Mouse (Mus musculus) mouse embryonic stem cell (cell line): ENCODE data around the gene Mov10.
"Not testable (repeated sequence)": the region's sequence is repeated elsewhere in the genome, so short reads cannot be mapped to it uniquely, and the experiment has no call there.

Source experiments
- in situ Hi-C, 2 experiments: fragments of 300-500 bp; cut with MboI; formaldehyde crosslinking; loops; 1 replicate in 1 of 2; 3 replicates in 1 of 2; pipeline ENCODE4 v1.14.3; 2019 to 2020; ENCODE audit warnings: low sequenced_read_pairs in 2 of 2, low pct_unique_long_range_greater_than_20kb in 1 of 2, mixed read lengths in 1 of 2; ENCODE audit not compliant: unreplicated experiment in 1 of 2

Gene Mov10

GRCm38 (mm10) chr3:104813227-104813626 lies 5.1 kb downstream of the Mov10 start:
- in situ Hi-C loops = not testable (repeated sequence)

DNA sequence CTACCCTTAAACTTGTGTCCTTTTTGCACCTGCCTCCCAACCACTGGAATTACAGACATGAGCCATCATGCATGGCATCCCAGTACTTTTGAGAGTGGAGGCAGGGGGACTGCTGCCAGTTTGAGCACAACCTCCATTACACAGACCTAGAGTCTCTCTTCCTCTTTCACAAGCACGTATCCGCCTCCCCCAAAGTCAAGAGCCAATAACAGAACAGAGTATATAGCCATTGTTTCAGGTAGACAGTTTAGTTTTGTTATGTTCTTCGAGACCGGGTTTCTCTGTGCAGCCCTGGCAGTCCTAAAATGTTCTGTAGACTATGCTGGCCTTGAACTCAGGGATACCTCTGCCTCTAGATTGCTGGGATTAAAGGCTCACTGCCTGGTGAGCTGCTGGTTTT lies 6.1 kb downstream of the Mov10 start:
- in situ Hi-C loops = no loop called here

- in situ Hi-C loops = no loop called here
Observed at GRCm38 (mm10) chr3:104811752-104812151, 6.6 kb downstream of the Mov10 start.

DNA sequence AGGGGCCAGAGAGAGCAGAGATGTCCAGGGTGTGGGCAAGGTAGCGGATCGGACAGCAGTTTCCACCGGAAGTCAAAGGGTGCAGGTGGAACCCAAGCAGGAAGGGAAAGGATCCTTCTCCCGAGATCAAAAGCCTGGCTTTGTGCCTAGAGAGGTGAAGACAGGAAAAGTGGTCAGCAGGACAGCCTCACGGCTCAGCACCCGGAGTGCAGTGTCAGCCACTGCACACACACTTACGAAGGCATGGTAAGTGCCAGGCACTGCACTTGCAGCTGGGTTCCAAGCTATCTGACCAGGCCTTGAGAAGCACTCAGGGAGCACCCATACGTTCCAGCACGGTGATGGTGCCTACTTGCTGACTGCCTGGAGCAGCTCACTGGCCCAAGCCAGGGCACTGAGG lies 12.8 kb downstream of the Mov10 start:
- in situ Hi-C loops = no loop called here

GRCm38 (mm10) chr3:104804312-104804711 lies 14.1 kb downstream of the Mov10 start:
- in situ Hi-C loops = no loop called here

GRCm38 (mm10) chr3:104801481-104801880 lies 16.9 kb downstream of the Mov10 start:
- in situ Hi-C loops = no loop called here

DNA sequence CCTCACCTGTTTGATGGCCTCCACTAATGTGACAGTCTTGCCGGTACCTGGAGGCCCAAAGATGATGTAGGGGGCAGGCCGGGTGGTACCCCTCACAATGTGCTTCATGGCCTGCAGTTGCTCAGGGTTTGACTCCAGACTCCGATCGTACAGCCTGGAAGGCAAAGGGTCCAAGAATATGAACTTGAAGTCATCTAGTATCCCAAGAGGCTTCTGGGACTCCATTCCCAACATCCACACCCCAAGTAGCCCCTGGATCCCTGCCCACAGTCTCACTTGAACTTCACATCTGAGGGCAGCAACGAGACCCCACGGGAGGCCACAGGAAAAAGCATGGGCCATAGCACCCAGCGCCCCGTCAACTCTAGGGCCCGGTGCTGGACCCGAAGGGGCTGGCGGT lies 17.7 kb downstream of the Mov10 start:
- in situ Hi-C loops = no loop called here

- in situ Hi-C loops = loop anchor here in 1 of 2 experiments (25.0 kb wide), 1 partner anchor 166 kb away; the partner anchor contains the start of gene Wnt2b
Observed at GRCm38 (mm10) chr3:104796430-104797082, 21.8 kb downstream of the Mov10 start.

DNA sequence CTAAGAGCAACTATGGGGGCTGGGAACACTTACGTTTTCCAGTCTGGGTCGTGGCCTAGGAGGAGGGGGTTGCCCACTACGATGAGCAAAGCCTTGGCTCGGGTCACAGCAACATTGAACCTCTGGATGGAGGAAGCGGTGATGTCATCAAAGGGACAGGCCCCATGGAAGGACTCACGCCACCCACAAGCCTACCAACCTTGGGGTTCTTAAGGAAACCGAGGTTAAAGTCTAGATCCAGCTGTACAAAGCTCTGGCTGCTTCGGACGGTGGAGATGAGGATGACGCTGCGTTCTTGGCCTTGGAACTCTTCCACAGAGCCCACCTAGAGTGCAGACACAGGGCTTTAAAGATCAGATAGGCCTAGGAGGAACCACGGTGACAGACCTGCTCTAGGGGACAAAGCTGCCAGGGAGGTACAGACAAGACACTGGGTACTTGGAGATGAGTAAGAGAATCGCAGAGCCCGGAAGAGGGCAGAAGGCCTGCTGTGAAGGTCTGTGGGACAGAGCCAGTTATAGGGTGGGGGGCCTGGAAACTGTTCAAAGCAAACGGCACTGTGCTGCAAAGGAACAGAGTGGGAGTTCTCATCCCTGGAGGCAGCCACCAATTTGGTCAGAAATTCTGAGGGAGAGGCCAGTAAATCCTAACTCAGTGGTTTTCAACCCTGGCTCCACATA lies 22.6 kb downstream of the Mov10 start:
- in situ Hi-C loops = loop anchor here in 1 of 2 experiments (25.0 kb wide), 1 partner anchor 166 kb away; the partner anchor contains the start of gene Wnt2b

- in situ Hi-C loops = loop anchor here in 1 of 2 experiments (25.0 kb wide), 1 partner anchor 167 kb away; the partner anchor contains the start of gene Wnt2b
Observed at GRCm38 (mm10) chr3:104794953-104795470, 23.4 kb downstream of the Mov10 start.

DNA sequence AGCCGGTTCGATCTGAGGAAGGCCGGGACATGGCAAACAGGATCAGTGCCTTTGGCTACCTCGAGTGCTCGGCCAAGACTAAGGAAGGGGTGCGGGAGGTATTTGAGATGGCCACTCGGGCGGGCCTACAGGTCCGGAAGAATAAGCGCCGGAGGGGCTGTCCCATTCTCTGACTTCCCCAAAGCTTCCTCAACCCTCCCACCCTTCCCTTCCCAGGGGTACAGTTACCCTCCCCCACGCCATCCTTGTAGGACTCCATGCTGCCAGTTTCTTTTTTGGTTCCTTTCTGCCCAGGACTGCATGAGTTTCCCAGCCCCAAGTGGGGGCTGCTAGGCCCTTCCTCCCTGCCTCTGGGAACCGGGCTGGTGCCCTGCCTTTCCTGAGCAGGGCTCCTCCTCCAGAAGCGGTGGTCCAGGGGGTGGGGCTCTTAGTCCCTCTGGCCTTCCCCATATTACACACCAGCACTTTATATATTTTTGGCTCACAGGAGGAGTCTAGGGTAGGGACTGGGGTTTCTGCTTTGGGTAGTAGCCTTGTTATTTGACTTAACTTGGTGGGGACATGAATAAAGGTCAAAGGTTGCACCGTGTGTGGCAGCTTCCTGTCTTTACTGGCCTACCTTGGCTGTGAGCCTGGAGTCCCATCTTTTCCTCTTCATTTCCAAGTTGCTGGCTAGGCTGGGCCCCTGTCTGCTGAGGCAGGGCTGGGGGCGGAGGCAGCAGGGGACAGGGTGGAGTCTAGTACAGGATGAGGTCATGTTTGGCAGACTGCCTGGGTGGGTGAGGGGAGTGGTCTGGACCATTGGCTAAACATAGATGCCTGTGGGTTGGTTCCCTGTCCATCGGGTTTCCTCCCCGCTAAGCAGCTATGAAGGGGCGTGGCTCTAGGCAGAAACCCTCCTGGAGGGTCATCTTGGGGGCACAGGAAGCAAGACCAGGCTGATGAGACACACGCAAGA lies 24.2 kb downstream of the Mov10 start:
- in situ Hi-C loops = loop anchor here in 1 of 2 experiments (25.0 kb wide), 1 partner anchor 168 kb away; the partner anchor contains the start of gene Wnt2b

DNA sequence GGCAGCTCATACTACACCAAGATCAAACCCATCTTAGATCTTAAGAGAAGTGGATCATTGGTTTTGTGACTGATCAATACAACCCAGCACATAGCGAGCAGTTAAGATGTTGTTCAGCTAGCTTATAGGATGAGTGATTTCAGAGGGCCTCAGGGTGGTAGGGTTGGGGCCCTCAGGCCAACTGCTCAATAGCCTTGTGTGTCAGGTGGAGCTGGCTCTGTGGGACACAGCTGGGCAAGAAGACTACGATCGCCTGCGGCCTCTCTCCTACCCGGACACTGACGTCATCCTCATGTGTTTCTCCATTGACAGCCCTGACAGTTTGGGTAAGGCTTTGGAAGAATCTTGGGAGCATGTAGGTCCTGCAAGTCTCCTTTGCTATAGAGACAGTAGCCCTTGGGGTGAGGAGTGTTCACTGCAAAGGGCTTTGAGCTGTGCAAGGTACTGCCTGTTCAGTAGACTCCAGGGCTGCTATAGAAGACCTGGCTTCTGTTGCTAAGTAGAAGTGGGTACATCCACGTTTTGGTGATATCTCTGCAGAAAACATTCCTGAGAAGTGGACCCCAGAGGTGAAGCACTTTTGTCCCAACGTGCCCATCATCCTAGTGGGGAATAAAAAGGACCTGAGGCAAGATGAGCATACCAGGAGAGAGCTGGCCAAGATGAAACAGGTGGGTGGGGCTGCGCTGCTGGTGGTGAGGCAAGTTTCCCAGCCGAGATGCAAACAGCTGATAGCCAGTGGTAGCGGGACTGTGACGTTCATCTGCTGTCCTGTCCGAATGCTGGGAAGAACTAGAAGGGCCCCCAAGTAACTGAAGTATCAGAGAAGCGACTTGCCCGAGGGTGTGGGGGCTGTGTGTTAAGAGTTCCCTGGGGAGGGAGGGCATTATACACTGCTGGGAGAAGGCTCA lies 25.7 kb downstream of the Mov10 start:
- in situ Hi-C loops = loop anchor here in 1 of 2 experiments (25.0 kb wide), 1 partner anchor 170 kb away; the partner anchor contains the start of gene Wnt2b

DNA sequence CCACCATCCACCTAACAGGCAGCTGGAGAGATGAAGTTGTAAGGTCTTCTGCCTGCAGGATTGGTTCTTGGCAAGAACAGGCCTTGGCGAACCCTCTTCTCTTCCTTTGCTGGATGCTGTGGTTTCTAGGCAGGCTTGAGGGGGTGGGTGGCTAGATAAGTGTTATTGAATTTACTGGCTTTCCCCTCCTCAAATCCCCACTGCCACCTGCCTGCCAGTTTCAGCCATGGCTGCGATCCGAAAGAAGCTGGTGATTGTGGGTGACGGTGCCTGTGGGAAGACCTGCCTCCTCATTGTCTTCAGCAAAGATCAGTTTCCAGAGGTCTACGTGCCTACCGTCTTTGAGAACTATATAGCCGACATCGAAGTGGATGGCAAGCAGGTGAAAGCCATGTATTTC lies 26.7 kb downstream of the Mov10 start:
- in situ Hi-C loops = loop anchor here in 1 of 2 experiments (25.0 kb wide), 1 partner anchor 171 kb away; the partner anchor contains the start of gene Wnt2b

- in situ Hi-C loops = loop anchor here in 1 of 2 experiments (25.0 kb wide), 1 partner anchor 171 kb away; the partner anchor contains the start of gene Wnt2b
Observed at GRCm38 (mm10) chr3:104791017-104791416, 27.3 kb downstream of the Mov10 start.

DNA sequence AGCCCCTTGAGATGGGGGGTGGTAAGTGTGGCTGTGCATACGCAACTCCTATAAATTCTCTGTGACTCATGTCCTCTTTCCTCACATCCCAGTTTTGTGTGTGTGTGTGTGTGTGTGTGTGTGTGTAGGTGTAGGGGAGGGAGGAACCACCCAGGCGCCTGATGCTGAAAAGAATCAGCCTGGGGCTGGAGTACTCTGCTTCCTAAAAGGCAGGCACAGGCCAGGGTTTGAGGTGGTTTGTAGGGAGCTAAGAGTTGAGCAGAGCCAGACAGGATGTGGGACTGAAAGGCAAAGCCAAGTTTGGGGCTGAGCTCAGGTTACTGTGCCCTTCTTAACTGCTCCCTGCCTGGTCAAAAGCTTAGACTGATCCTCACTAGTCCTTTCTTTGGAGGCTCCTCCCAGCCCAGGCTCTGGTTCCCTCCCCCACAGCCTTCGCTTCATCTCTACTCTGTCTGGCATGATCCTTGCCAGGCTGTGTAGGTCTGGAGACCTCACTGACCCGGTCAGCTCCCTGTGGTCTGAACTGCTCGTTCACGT lies 27.9 kb downstream of the Mov10 start:
- in situ Hi-C loops = loop anchor here in 1 of 2 experiments (25.0 kb wide), 1 partner anchor 172 kb away; the partner anchor contains the start of gene Wnt2b

- in situ Hi-C loops = loop anchor here in 1 of 2 experiments (25.0 kb wide), 1 partner anchor 172 kb away; the partner anchor contains the start of gene Wnt2b
Observed at GRCm38 (mm10) chr3:104789822-104790221, 28.5 kb downstream of the Mov10 start.

- in situ Hi-C loops = loop anchor here in 1 of 2 experiments (25.0 kb wide), 1 partner anchor 173 kb away; the partner anchor contains the start of gene Wnt2b
Observed at GRCm38 (mm10) chr3:104789312-104789605, 29.1 kb downstream of the Mov10 start.
